Mouse (Mus musculus): Measurements from ENCODE around the gene Zfp94. TPM values are rescaled to one million over a fixed set of nuclear protein-coding genes. Genes with fewer than 3 reads are reported as not detected.

The Zfp94 gene
- polyA plus RNA-seq, 1 experiment from 2014 or later = 6.1 TPM

GRCm38 (mm10) chr7:24326273-24327135 lies 10.0 kb upstream of the Zfp94 start:
- 49% methylated on average over 20 of the region's 20 CpGs for WGBS (ENCODE audit: insufficient replicate concordance)
- no peaks in the 10 kb centered on the region; the same call in 1 of the 2 replicates for H3K27me3 ChIP-seq (ENCODE audit: control insufficient read depth, insufficient read depth, low read length)
- H3K36me3 ChIP-seq (ENCODE audit: control insufficient read depth, insufficient read depth, low read length) = no peaks in the 10 kb centered on the region
- peak overlapping the region; percentile 26 for H3K4me3 ChIP-seq (ENCODE audit: low read depth, low read length)
- no peak for ATAC-seq (replicated peaks; ENCODE audit: insufficient number of reproducible peaks, low FRiP score, low TSS enrichment)
- H3K27ac ChIP-seq (ENCODE audit: low read depth, low read length) = no peak overlapping the region
- H3K9ac ChIP-seq (ENCODE audit: low read depth, low read length) = peak overlapping the region; percentile 56; the same call in 1 of the 2 replicates
- H3K4me1 ChIP-seq (ENCODE audit: control insufficient read depth, insufficient read depth, low read length) = no peaks in the 10 kb centered on the region
- H3K4me2 ChIP-seq = peak overlapping the region; percentile 62
- peaks cover 6% of the 10 kb centered on the region; the same call in 1 of the 2 replicates for H3K9me3 ChIP-seq (replicated peaks; ENCODE audit: control insufficient read depth, low read length)

DNA sequence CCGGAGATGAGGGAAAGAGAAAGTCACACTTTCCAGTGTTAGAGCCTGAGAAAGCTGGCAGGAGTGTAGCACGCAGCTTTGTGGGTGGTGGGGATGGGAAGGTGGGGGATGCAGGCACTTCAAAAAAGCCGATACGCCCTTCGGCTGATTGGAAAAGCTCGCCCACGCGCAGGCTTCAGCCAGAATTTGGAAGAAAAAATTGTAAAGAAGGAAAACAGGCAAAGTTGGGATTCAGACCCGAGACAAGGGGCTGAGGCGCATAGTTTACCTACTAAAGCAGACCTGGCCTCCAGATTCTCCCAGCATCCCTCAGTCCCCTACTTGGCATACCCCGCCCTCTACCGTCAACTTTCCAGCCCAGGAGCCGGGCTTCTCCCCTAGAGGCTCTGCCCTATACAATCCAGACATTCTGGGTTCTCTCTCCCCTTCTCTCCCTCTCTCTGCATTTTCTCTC lies 9.2 kb upstream of the Zfp94 start:
- Histone ChIP-seq H3K4me1 (ENCODE audit: control insufficient read depth, insufficient read depth, low read length) (no peaks in the 10 kb centered on the region), H3K9me3 (replicated peaks; ENCODE audit: control insufficient read depth, low read length) (peaks cover 6% of the 10 kb centered on the region; the same call in 1 of the 2 replicates), H3K4me2 (peak overlapping the region; percentile 62), H3K9ac (ENCODE audit: low read depth, low read length) (peak overlapping the region; percentile 56; the same call in 1 of the 2 replicates), H3K4me3 (ENCODE audit: low read depth, low read length) (peak overlapping the region; percentile 26), H3K27me3 (ENCODE audit: control insufficient read depth, insufficient read depth, low read length) (no peaks in the 10 kb centered on the region), H3K27ac (ENCODE audit: low read depth, low read length) (no peak overlapping the region), H3K36me3 (ENCODE audit: control insufficient read depth, insufficient read depth, low read length) (no peaks in the 10 kb centered on the region)
- no peak for ATAC-seq (replicated peaks; ENCODE audit: insufficient number of reproducible peaks, low FRiP score, low TSS enrichment)
- 5% methylated on average over 13 of the region's 13 CpGs for WGBS (ENCODE audit: insufficient replicate concordance)

- Histone ChIP-seq H3K36me3 (ENCODE audit: control insufficient read depth, insufficient read depth, low read length) (no peaks in the 10 kb centered on the region), H3K27me3 (ENCODE audit: control insufficient read depth, insufficient read depth, low read length) (no peaks in the 10 kb centered on the region), H3K4me2 (peak overlapping the region; percentile 62), H3K4me3 (ENCODE audit: low read depth, low read length) (no peak overlapping the region), H3K9me3 (replicated peaks; ENCODE audit: control insufficient read depth, low read length) (peaks cover 6% of the 10 kb centered on the region; the same call in 1 of the 2 replicates), H3K9ac (ENCODE audit: low read depth, low read length) (no peak overlapping the region), H3K4me1 (ENCODE audit: control insufficient read depth, insufficient read depth, low read length) (no peaks in the 10 kb centered on the region), H3K27ac (ENCODE audit: low read depth, low read length) (no peak overlapping the region)
- ATAC-seq (replicated peaks; ENCODE audit: insufficient number of reproducible peaks, low FRiP score, low TSS enrichment) = no peak
- 80% methylated on average over 6 of the region's 6 CpGs for WGBS (ENCODE audit: insufficient replicate concordance)
These were observed 8.7 kb upstream of the Zfp94 start for GRCm38 (mm10) chr7:24325197-24325596.

DNA sequence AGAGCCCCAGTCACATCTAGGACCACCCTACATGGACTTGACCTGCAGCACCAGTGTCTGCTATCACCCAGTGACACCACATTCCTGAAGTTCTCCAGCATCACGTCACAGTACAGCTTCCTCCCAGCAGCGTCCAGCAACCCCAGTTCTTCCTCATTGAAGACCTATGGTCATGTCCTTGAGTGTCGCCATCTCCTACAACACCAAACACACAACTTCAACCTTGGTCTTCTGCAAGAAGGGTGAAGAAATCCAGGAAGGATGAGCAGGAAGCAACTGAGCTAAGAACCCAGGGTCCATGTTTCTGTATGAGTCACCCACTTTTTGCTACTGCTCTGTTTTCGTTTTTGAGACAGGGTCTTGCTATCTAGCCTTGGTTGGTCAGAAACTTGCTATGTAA lies 6.1 kb upstream of the Zfp94 start:
- H3K9me3 ChIP-seq (replicated peaks; ENCODE audit: control insufficient read depth, low read length) = peaks cover 6% of the 10 kb centered on the region; the same call in 1 of the 2 replicates
- no peaks in the 10 kb centered on the region for H3K4me1 ChIP-seq (ENCODE audit: control insufficient read depth, insufficient read depth, low read length)
- no peaks in the 10 kb centered on the region; the same call in 1 of the 2 replicates for H3K27me3 ChIP-seq (ENCODE audit: control insufficient read depth, insufficient read depth, low read length)
- 66% methylated on average over 4 of the region's 4 CpGs for WGBS (ENCODE audit: insufficient replicate concordance)
- no peak overlapping the region for H3K9ac ChIP-seq (ENCODE audit: low read depth, low read length)
- H3K4me3 ChIP-seq (ENCODE audit: low read depth, low read length) = no peak overlapping the region
- no peak for ATAC-seq (replicated peaks; ENCODE audit: insufficient number of reproducible peaks, low FRiP score, low TSS enrichment)
- H3K27ac ChIP-seq (ENCODE audit: low read depth, low read length) = no peak overlapping the region
- H3K4me2 ChIP-seq = no peak overlapping the region
- no peaks in the 10 kb centered on the region for H3K36me3 ChIP-seq (ENCODE audit: control insufficient read depth, insufficient read depth, low read length)

- 66% methylated on average over 6 of the region's 6 CpGs for WGBS (ENCODE audit: insufficient replicate concordance)
- no peaks in the 10 kb centered on the region; the same call in 1 of the 2 replicates for H3K4me1 ChIP-seq (ENCODE audit: control insufficient read depth, insufficient read depth, low read length)
- H3K36me3 ChIP-seq (ENCODE audit: control insufficient read depth, insufficient read depth, low read length) = no peaks in the 10 kb centered on the region
- no peak overlapping the region for H3K4me2 ChIP-seq
- ATAC-seq (replicated peaks; ENCODE audit: insufficient number of reproducible peaks, low FRiP score, low TSS enrichment) = no peak
- peaks cover 1% of the 10 kb centered on the region; the same call in 1 of the 2 replicates for H3K9me3 ChIP-seq (replicated peaks; ENCODE audit: control insufficient read depth, low read length)
- no peak overlapping the region for H3K27ac ChIP-seq (ENCODE audit: low read depth, low read length)
- H3K9ac ChIP-seq (ENCODE audit: low read depth, low read length) = no peak overlapping the region
- H3K4me3 ChIP-seq (ENCODE audit: low read depth, low read length) = no peak overlapping the region
- no peaks in the 10 kb centered on the region; the same call in 1 of the 2 replicates for H3K27me3 ChIP-seq (ENCODE audit: control insufficient read depth, insufficient read depth, low read length)
These were observed 2.5 kb upstream of the Zfp94 start for GRCm38 (mm10) chr7:24318942-24319341.

DNA sequence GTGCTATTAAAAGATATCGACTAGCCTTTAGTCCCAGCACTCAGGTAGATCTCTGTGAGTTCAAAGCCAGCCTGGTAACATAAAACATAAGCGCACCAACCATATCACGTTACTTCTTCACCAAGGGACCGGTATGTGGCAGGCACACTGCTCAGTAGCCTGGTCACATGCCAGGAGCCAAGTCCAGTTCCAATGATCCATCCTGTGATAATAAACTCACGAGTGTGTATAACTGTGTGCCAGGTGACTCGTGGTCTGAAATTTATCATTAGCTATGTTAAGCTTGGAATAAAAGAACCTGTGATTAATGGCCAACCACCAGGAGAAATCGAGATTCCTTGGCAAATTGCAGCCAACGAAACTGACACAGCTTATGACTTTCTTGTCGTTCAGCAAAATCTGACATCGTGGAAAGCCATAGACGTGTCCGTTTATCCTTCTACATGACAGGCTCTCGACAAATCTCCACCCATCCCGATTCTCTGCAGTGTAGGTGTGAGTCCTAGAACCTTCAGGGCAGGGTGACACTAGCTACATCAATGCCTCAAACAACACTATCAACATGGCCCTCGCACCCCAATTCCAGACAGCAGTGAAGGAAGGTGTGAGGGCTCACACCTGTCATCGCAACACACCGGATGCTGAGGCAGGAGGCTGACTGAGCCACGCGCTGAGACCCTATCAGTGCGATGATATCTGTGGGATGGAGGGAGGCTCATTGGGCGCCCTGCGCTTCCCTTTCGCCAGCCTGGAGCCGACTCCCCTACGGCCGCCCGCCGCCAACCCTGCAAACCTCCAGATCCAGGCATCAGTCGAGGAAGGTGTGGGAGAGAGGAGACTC lies 520 bp downstream of the Zfp94 start:
- Histone ChIP-seq H3K27me3 (ENCODE audit: control insufficient read depth, insufficient read depth, low read length) (no peaks in the 10 kb centered on the region; the same call in 1 of the 2 replicates), H3K36me3 (ENCODE audit: control insufficient read depth, insufficient read depth, low read length) (0 out of 2 replicates have a peak, but pooled peaks cover 3% of the 10 kb centered on the region), H3K9me3 (replicated peaks; ENCODE audit: control insufficient read depth, low read length) (no peaks in the 10 kb centered on the region), H3K4me3 (ENCODE audit: low read depth, low read length) (peak overlapping the region; percentile 61), H3K27ac (ENCODE audit: low read depth, low read length) (no peak overlapping the region), H3K4me2 (peak overlapping the region; percentile 92), H3K4me1 (ENCODE audit: control insufficient read depth, insufficient read depth, low read length) (no peaks in the 10 kb centered on the region; the same call in 1 of the 2 replicates), H3K9ac (ENCODE audit: low read depth, low read length) (peak overlapping the region; percentile 70)
- WGBS (ENCODE audit: insufficient replicate concordance) = 28% methylated on average over 29 of the region's 29 CpGs
- no peak for ATAC-seq (replicated peaks; ENCODE audit: insufficient number of reproducible peaks, low FRiP score, low TSS enrichment)

DNA sequence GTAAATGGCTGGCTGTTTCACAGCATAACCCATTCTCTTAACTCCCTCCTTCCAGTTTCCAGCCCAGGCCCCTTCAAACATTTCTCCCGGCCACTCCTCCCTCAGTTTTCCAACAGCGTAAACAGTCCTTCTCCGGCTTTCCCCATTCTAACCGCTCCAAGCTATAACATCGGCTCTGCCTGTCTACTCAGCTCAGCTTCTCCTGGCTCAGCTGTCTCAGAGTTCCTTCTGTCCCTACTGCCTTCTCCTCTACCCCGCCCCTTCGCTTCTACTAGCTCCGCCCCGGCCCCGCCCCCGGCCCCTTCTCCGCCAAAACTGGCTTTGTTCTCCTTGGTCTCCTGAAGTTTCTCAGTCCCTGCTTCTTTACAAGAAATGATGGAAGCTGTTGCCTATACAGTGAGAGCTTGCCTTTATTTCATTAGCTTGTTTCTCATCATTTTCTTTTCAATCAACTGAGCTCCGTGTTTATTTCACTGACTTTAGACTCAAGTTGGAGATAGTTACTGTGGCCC lies 15.6 kb downstream of the Zfp94 start, which contains the start of gene Zfp61:
Gene Zfp61, minus strand, starts transcription at position 462 of the 512 bp plus-strand sequence.
- H3K36me3 ChIP-seq (ENCODE audit: control insufficient read depth, insufficient read depth, low read length) = peaks cover 7% of the 10 kb centered on the region; the same call in 1 of the 2 replicates
- H3K27ac ChIP-seq (ENCODE audit: low read depth, low read length) = peak within 1 kb of the TSS; percentile 57; the same call in 1 of the 2 replicates
- peaks cover 6% of the 10 kb centered on the region; the same call in 1 of the 2 replicates for H3K4me1 ChIP-seq (ENCODE audit: control insufficient read depth, insufficient read depth, low read length)
- 3% methylated on average over 13 of the region's 13 CpGs for whole genome bisulfite sequencing (ENCODE audit: insufficient replicate concordance)
- no peaks in the 10 kb centered on the region for H3K27me3 ChIP-seq (ENCODE audit: control insufficient read depth, insufficient read depth, low read length)
- peak within 1 kb of the TSS; percentile 63 for H3K9ac ChIP-seq (ENCODE audit: low read depth, low read length)
- peak; percentile 71; the same call in 1 of the 2 replicates for ATAC-seq (replicated peaks; ENCODE audit: insufficient number of reproducible peaks, low FRiP score, low TSS enrichment)
- peak within 1 kb of the TSS; percentile 93 for H3K4me2 ChIP-seq
- peak within 1 kb of the TSS; percentile 80 for H3K4me3 ChIP-seq (ENCODE audit: low read depth, low read length)
- H3K9me3 ChIP-seq (replicated peaks; ENCODE audit: control insufficient read depth, low read length) = no peaks in the 10 kb centered on the region
